In the genomic region with DNA sequence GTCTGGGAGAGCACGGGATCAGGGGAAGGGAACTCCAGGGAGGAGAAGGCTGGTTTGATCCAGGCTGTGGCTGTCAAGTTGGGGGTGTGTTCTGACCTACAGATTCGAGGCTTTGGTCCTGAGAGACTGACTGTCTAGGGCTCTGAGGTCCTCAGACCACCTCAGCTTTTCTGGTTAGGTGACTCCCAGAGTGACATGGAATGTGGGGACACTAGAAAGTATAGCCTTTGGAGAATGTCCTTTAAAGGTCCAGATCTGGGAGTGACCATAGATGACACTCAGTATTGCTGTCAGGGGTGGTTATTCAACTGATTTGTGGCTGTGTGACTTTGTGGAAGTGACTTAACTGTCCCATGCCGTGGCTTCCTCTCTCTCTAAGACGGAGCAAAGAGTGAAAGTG, we compare ENCODE assay signal across 10 mouse cellular contexts. TPM values are rescaled to one million over a fixed set of nuclear protein-coding genes. Genes with fewer than 3 reads are reported as not detected.
DNase-seq lines count a peak whose midpoint lies in the region; ATAC-seq and TF ChIP-seq lines count a peak whose summit lies in the region.
"Had no signal": no experiment of that assay in that cellular context is flagged by ENCODE, and none has a peak within 500 bp of the region (broad histone marks: within the 10 kb centered on the region; RNA-seq: fewer than 3 reads in every experiment).

No protein-coding gene starts in this region.

- no peaks in the 10 kb centered on the region for H3K36me3 ChIP-seq in megakaryocyte, embryonic 14.5 days (replicated peaks; ENCODE audit: low read length)

- intact Hi-C loops in gastrocnemius, adult 2 months (cut with DNase I) = loop anchor here (5.0 kb wide), 1 partner anchor 43 kb away; no protein-coding TSS in a partner anchor
- intact Hi-C loops in gastrocnemius, postnatal 14 days (cut with DNase I; ENCODE audit: low total_unique reads) = loop anchor here (5.0 kb wide), 1 partner anchor 83 kb away; no protein-coding TSS in a partner anchor
- intact Hi-C loops in left cerebral cortex, postnatal 14 days (cut with DNase I) = loop anchor here (10.0 kb wide), 1 partner anchor 1040 kb away; a partner anchor contains a TSS

- no peak for DNase-seq in gastrocnemius, adult 2 months
- no peak for DNase-seq in gastrocnemius, postnatal 14 days
- DNase-seq in urinary bladder, postnatal 10 days (ENCODE audit: low spot score) = no peak
- DNase-seq in thymus, postnatal 0 days (ENCODE audit: low spot score) = no peak
- no peak for DNase-seq in left cerebral cortex, postnatal 14 days (ENCODE audit: low spot score in 2 of 2)

- ATAC-seq in granulocyte monocyte progenitor cell, adult 5-6 weeks (replicated peaks; ENCODE audit: poor library complexity, severe bottlenecking) = 0 out of 2 replicates have a peak, but pooled peaks have one; percentile 14

- no peak for TF ChIP-seq CTCF in gastrocnemius, adult 2 months (IDR thresholded peaks at IDR 0.05)

- peak overlapping the region; percentile 48; the same call in 1 of the 2 replicates for H3K27ac ChIP-seq in gastrocnemius, adult 2 months
- H3K27ac ChIP-seq in brown adipose tissue, adult 24 weeks (replicated peaks; ENCODE audit: low read depth, low read length) = peak overlapping the region; percentile 29; the same call in 1 of the 2 replicates
- H3K27ac ChIP-seq: kidney, postnatal 0 days had no signal

- H3K9me3 ChIP-seq in megakaryocyte, embryonic 14.5 days = no peaks in the 10 kb centered on the region

- H3K27me3 ChIP-seq in megakaryocyte, embryonic 14.5 days (replicated peaks) = peaks cover 91% of the 10 kb centered on the region

- peak overlapping the region; percentile 54 for H3K4me3 ChIP-seq in gastrocnemius, adult 2 months
- peak overlapping the region; percentile 46 for H3K4me3 ChIP-seq in brown adipose tissue, adult 24 weeks (ENCODE audit: insufficient read depth, low read depth, low read length)
- peak overlapping the region; percentile 71 for H3K4me3 ChIP-seq in megakaryocyte, embryonic 14.5 days (replicated peaks)
- H3K4me3 ChIP-seq: erythroblast, embryonic 14.5 days had no signal

- peaks cover 31% of the 10 kb centered on the region for H3K4me1 ChIP-seq in brown adipose tissue, adult 24 weeks (ENCODE audit: control insufficient read depth, insufficient read depth, insufficient read length, low read length)
- H3K4me1 ChIP-seq in megakaryocyte, embryonic 14.5 days = peaks cover 34% of the 10 kb centered on the region

RNA-seq across cellular contexts. Expression of a gene that starts 2.4 kb away (rescaled TPM):
- total RNA-seq in gastrocnemius, adult 2 months (2021) = 10 to 100 TPM in 1 of 2 experiments, 1 to 10 TPM in 1; 8.5 to 12.5 TPM
- 10 to 100 TPM; 23.3 to 25.2 TPM for total RNA-seq in gastrocnemius, postnatal 14 days (2021)
- 7.9 and 12.0 TPM in 2 replicates for polyA plus RNA-seq in brown adipose tissue, adult 24 weeks (2012; ENCODE audit: insufficient read depth, insufficient read length, missing spikeins)
- 1.1 TPM in 1 of 2 replicates, not detected in the other for total RNA-seq in granulocyte monocyte progenitor cell, adult 5-6 weeks (2014; fragmentation: Nextera tagmentation)
- 0.17 and 4.4 TPM in 2 replicates for total RNA-seq in granulocyte monocyte progenitor cell, adult 5-6 weeks (2017)
- polyA plus RNA-seq in megakaryocyte, embryonic 14.5 days (2012; ENCODE audit: insufficient read depth, low replicate concordance) = 52.8 and 57.2 TPM in 2 replicates
- 4.8 and 5.1 TPM in 2 replicates for polyA plus RNA-seq in thymus, postnatal 0 days (2015; fragmentation: Nextera tagmentation; extraction: Ambion mirVana)
- total RNA-seq in left cerebral cortex, postnatal 14 days (2021) = 100 to 1,000 TPM; 246 to 250 TPM

Comparison
In these comparisons a context has a peak if more than half of its experiments do, and no peak if none do; other contexts are left out.
1. RNA of a gene that starts 2.4 kb away (total RNA-seq): 246 to 250 TPM in left cerebral cortex, postnatal 14 days; 23.3 to 25.2 TPM in gastrocnemius, postnatal 14 days, 8.5 to 12.5 TPM in gastrocnemius, adult 2 months and 0.17 to 4.4 TPM in granulocyte monocyte progenitor cell, adult 5-6 weeks; every median in the first group is over 4 times any median in the second.
2. Peak in every context shown above with its lines, with median percentiles within 50 percentile points of each other: H3K4me3 ChIP-seq.